13 mouse cellular contexts compared by ENCODE assay signal in the genomic region with DNA sequence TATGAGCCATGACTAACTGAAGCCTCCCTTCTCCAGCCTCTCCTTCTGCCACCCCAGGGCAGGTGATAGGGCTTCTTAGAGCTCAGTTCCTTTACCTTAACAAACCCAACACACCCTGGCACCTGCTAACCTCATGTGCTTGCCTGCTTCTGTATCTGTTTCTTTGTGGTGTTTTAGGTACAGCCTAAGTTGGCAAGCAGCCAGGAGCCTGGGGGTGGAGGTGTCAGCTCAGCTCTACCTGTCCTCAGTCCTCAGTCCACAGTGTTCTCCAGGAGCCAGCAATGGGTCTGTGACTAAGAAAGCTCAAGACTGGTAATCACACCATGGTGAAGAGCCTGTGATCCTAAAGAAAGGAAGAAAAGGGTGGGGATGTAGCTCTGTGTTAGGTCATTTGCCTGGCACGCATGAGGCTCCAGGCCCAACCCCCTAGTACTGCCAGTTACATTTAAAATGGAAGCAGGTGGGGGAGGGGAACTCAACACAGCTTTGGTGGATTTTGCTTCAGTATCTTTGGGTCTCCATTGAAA. TPM values are rescaled to one million over a fixed set of nuclear protein-coding genes. Genes with fewer than 3 reads are reported as not detected.
DNase-seq lines count a peak whose midpoint lies in the region; ATAC-seq and TF ChIP-seq lines count a peak whose summit lies in the region.
"Had no signal": no experiment of that assay in that cellular context is flagged by ENCODE, and none has a peak within 500 bp of the region (broad histone marks: within the 10 kb centered on the region; RNA-seq: fewer than 3 reads in every experiment).

No protein-coding gene starts in this region.

- H3K9me3 ChIP-seq in intestine, postnatal 0 days (ENCODE audit: control insufficient read depth) = no peaks in the 10 kb centered on the region
- H3K9me3 ChIP-seq in intestine, embryonic 15.5 days = no peaks in the 10 kb centered on the region
- H3K9me3 ChIP-seq in midbrain, embryonic 11.5 days (ENCODE audit: control insufficient read depth, low read length) = no peaks in the 10 kb centered on the region
- H3K9me3 ChIP-seq in midbrain, postnatal 0 days (ENCODE audit: low read length) = no peaks in the 10 kb centered on the region
- no peaks in the 10 kb centered on the region for H3K9me3 ChIP-seq in heart, embryonic 11.5 days (replicated peaks; ENCODE audit: control insufficient read depth, low read length)
- H3K9me3 ChIP-seq: embryonic facial prominence, embryonic 12.5 days; liver, embryonic 15.5 days; midbrain, embryonic 15.5 days had no signal

- no peaks in the 10 kb centered on the region for H3K27me3 ChIP-seq in intestine, postnatal 0 days (replicated peaks; ENCODE audit: control insufficient read depth, insufficient read depth, low read length)
- H3K27me3 ChIP-seq in intestine, embryonic 15.5 days (replicated peaks) = no peaks in the 10 kb centered on the region
- no peaks in the 10 kb centered on the region for H3K27me3 ChIP-seq in midbrain, embryonic 11.5 days (ENCODE audit: control insufficient read depth, insufficient read depth, low read length)
- no peaks in the 10 kb centered on the region for H3K27me3 ChIP-seq in midbrain, postnatal 0 days (ENCODE audit: insufficient read depth, low read length)
- H3K27me3 ChIP-seq in heart, embryonic 11.5 days (ENCODE audit: control insufficient read depth, insufficient read depth, low read length) = no peaks in the 10 kb centered on the region
- H3K27me3 ChIP-seq: embryonic facial prominence, embryonic 12.5 days; midbrain, embryonic 15.5 days had no signal

- H3K4me1 ChIP-seq in intestine, postnatal 0 days (replicated peaks; ENCODE audit: control insufficient read depth, insufficient read depth, low read length) = peaks cover 8% of the 10 kb centered on the region; the same call in 1 of the 2 replicates
- H3K4me1 ChIP-seq in intestine, embryonic 15.5 days (replicated peaks) = peaks cover 35% of the 10 kb centered on the region
- H3K4me1 ChIP-seq in midbrain, embryonic 11.5 days (ENCODE audit: control insufficient read depth, insufficient read depth, low read length) = peaks cover 37% of the 10 kb centered on the region
- 0 out of 2 replicates have a peak, but pooled peaks cover 2% of the 10 kb centered on the region for H3K4me1 ChIP-seq in midbrain, postnatal 0 days (ENCODE audit: insufficient read depth, low read length)
- peaks cover 5% of the 10 kb centered on the region; the same call in 1 of the 2 replicates for H3K4me1 ChIP-seq in heart, embryonic 11.5 days (ENCODE audit: control insufficient read depth, insufficient read depth, low read length)

- 0 out of 2 replicates have a peak, but pooled peaks have one; percentile 7 for ATAC-seq in intestine, postnatal 0 days
- no peak for ATAC-seq in intestine, embryonic 15.5 days
- no peak for ATAC-seq in midbrain, embryonic 11.5 days (ENCODE audit: low FRiP score)
- no peak for ATAC-seq in midbrain, postnatal 0 days (ENCODE audit: low FRiP score)
- ATAC-seq in heart, embryonic 11.5 days (replicated peaks; ENCODE audit: insufficient number of reproducible peaks, low FRiP score, low TSS enrichment) = no peak
- ATAC-seq: forebrain, embryonic 14.5 days; midbrain, embryonic 15.5 days had no signal

- peak; percentile 78 for DNase-seq in midbrain, embryonic 11.5 days (ENCODE audit: low spot score, missing footprints)
- DNase-seq in midbrain, postnatal 0 days (ENCODE audit: low spot score) = no peak
- DNase-seq in kidney, postnatal 25 days = peak; percentile 69 to 82
- DNase-seq in thymus, postnatal 25 days = peak; percentile 71
- DNase-seq in MN1 (ENCODE audit: low spot score) = no peak
- DNase-seq: gastrocnemius, postnatal 14 days had no signal

- TF ChIP-seq CTCF in intestine, postnatal 0 days (IDR thresholded peaks at IDR 0.05; ENCODE audit: low read depth) = no peak
- no peak for TF ChIP-seq CTCF in midbrain, postnatal 0 days (IDR thresholded peaks at IDR 0.05)

- 50% methylated on average over 1 of the region's 1 CpGs for WGBS in intestine, postnatal 0 days
- WGBS in intestine, embryonic 15.5 days = 71% methylated on average over 1 of the region's 1 CpGs
- WGBS in midbrain, embryonic 11.5 days = 65% methylated on average over 1 of the region's 1 CpGs
- whole genome bisulfite sequencing in midbrain, postnatal 0 days = 73% methylated on average over 1 of the region's 1 CpGs
- 67% methylated on average over 1 of the region's 1 CpGs for WGBS in heart, embryonic 11.5 days (ENCODE audit: insufficient replicate concordance)

- no peaks in the 10 kb centered on the region for H3K36me3 ChIP-seq in intestine, postnatal 0 days (ENCODE audit: control insufficient read depth, insufficient read depth)
- H3K36me3 ChIP-seq in intestine, embryonic 15.5 days = no peaks in the 10 kb centered on the region
- no peaks in the 10 kb centered on the region for H3K36me3 ChIP-seq in midbrain, embryonic 11.5 days (ENCODE audit: control insufficient read depth, insufficient read depth, low read length)
- no peaks in the 10 kb centered on the region for H3K36me3 ChIP-seq in midbrain, postnatal 0 days (ENCODE audit: insufficient read depth, low read length)
- H3K36me3 ChIP-seq in heart, embryonic 11.5 days (ENCODE audit: control insufficient read depth, insufficient read depth, low read length) = no peaks in the 10 kb centered on the region
- H3K36me3 ChIP-seq: embryonic facial prominence, embryonic 12.5 days; liver, embryonic 15.5 days; midbrain, embryonic 15.5 days had no signal

- no peak overlapping the region for H3K4me2 ChIP-seq in intestine, postnatal 0 days (replicated peaks; ENCODE audit: low read depth)
- no peak overlapping the region for H3K4me2 ChIP-seq in intestine, embryonic 15.5 days (replicated peaks)
- no peak overlapping the region for H3K4me2 ChIP-seq in midbrain, embryonic 11.5 days
- no peak overlapping the region for H3K4me2 ChIP-seq in midbrain, postnatal 0 days (ENCODE audit: low read depth, low read length, poor library complexity, severe bottlenecking)
- H3K4me2 ChIP-seq in heart, embryonic 11.5 days = no peak overlapping the region
- H3K4me2 ChIP-seq: embryonic facial prominence, embryonic 12.5 days; liver, embryonic 15.5 days; midbrain, embryonic 15.5 days had no signal

- no peak overlapping the region for H3K4me3 ChIP-seq in intestine, postnatal 0 days (ENCODE audit: low read depth, low read length)
- H3K4me3 ChIP-seq in intestine, embryonic 15.5 days (replicated peaks) = no peak overlapping the region
- no peak overlapping the region for H3K4me3 ChIP-seq in midbrain, embryonic 11.5 days (ENCODE audit: low read depth, low read length)
- no peak overlapping the region for H3K4me3 ChIP-seq in midbrain, postnatal 0 days (ENCODE audit: low read depth, low read length)
- H3K4me3 ChIP-seq in heart, embryonic 11.5 days (ENCODE audit: low read depth, low read length) = no peak overlapping the region
- H3K4me3 ChIP-seq: embryonic facial prominence, embryonic 12.5 days; liver, embryonic 15.5 days; midbrain, embryonic 15.5 days had no signal

- no peak overlapping the region for H3K27ac ChIP-seq in intestine, postnatal 0 days (ENCODE audit: low read depth, low read length)
- H3K27ac ChIP-seq in intestine, embryonic 15.5 days = no peak overlapping the region
- no peak overlapping the region for H3K27ac ChIP-seq in midbrain, embryonic 11.5 days (ENCODE audit: low read depth, low read length)
- H3K27ac ChIP-seq in midbrain, postnatal 0 days (ENCODE audit: low read depth, low read length) = no peak overlapping the region
- no peak overlapping the region for H3K27ac ChIP-seq in heart, embryonic 11.5 days (ENCODE audit: low read depth, low read length)
- H3K27ac ChIP-seq: liver, embryonic 15.5 days; midbrain, embryonic 15.5 days had no signal

- H3K9ac ChIP-seq in intestine, postnatal 0 days (ENCODE audit: low read depth, low read length) = no peak overlapping the region
- no peak overlapping the region for H3K9ac ChIP-seq in intestine, embryonic 15.5 days
- no peak overlapping the region for H3K9ac ChIP-seq in midbrain, embryonic 11.5 days (ENCODE audit: low read length)
- no peak overlapping the region for H3K9ac ChIP-seq in midbrain, postnatal 0 days (replicated peaks; ENCODE audit: low read length, poor library complexity, severe bottlenecking)
- H3K9ac ChIP-seq in heart, embryonic 11.5 days (ENCODE audit: low read depth, low read length) = no peak overlapping the region
- H3K9ac ChIP-seq: embryonic facial prominence, embryonic 12.5 days; liver, embryonic 15.5 days; midbrain, embryonic 15.5 days had no signal

RNA-seq across cellular contexts. Expression of a gene that starts 4.0 kb away (rescaled TPM):
- polyA plus RNA-seq in intestine, postnatal 0 days (2015; fragmentation: Nextera tagmentation; extraction: Ambion mirVana) = 32.3 and 35.4 TPM in 2 replicates
- polyA plus RNA-seq in intestine, embryonic 15.5 days (2015; fragmentation: Nextera tagmentation; extraction: Ambion mirVana) = 46.7 and 53.5 TPM in 2 replicates
- polyA plus RNA-seq in midbrain, embryonic 11.5 days (2014; fragmentation: Nextera tagmentation; extraction: Ambion mirVana) = 36.4 and 39.1 TPM in 2 replicates
- total RNA-seq in midbrain, postnatal 0 days (2014; rRNA removed) = 75.0 and 94.0 TPM in 2 replicates
- 139 and 149 TPM in 2 replicates for polyA plus RNA-seq in midbrain, postnatal 0 days (2015; fragmentation: Nextera tagmentation; extraction: Ambion mirVana)
- polyA plus RNA-seq in heart, embryonic 11.5 days (2014; fragmentation: Nextera tagmentation; extraction: Ambion mirVana) = 22.1 and 22.9 TPM in 2 replicates

Comparison
In these comparisons a context has a peak if more than half of its experiments do, and no peak if none do; other contexts are left out.
1. DNase-seq: peak in midbrain, embryonic 11.5 days (single experiment), kidney, postnatal 25 days (2 of 2) and thymus, postnatal 25 days (single experiment); none in midbrain, postnatal 0 days (single experiment) and MN1 (single experiment).